Mouse (Mus musculus) MEL (cell line): Measurements from ENCODE around the gene BC024978. TPM values are rescaled to one million over a fixed set of nuclear protein-coding genes. Genes with fewer than 3 reads are reported as not detected.

Source experiments
- DNase-seq: peaks from one replicate; pipeline ENCODE4 v3.0.0; 2011; ENCODE audit warnings: low read depth, low spot score
- H3K27ac ChIP-seq: 2 replicates; pipeline ENCODE4 v1.5.1; 2012; ENCODE audit warnings: low read depth, mild to moderate bottlenecking, control low read depth, low read length, moderate library complexity; ENCODE audit not compliant: control insufficient read depth
- H3K27me3 ChIP-seq, 2 experiments: fragments of 150-350 bp in 1 of 2; sonication (generic) in 1 of 2; 2 replicates each; pipeline ENCODE4 v1.6.1; 2012; ENCODE audit warnings: low read length in 2 of 2, mild to moderate bottlenecking in 2 of 2, improper control_type of control experiment in 1 of 2, moderate library complexity in 1 of 2; ENCODE audit not compliant: insufficient read depth in 2 of 2, control insufficient read depth in 1 of 2
- H3K36me3 ChIP-seq, 2 experiments: 2 replicates each; pipeline ENCODE4 v1.6.1; 2012 to 2014; ENCODE audit warnings: low read length in 2 of 2, improper control_type of control experiment in 1 of 2, inconsistent platforms in 1 of 2, mild to moderate bottlenecking in 1 of 2; ENCODE audit not compliant: insufficient read depth in 2 of 2, control insufficient read depth in 1 of 2
- H3K4me1 ChIP-seq, 2 experiments: fragments of 150-350 bp in 1 of 2; sonication (generic) in 1 of 2; 2 replicates each; pipeline ENCODE4 v1.6.1; 2012; ENCODE audit warnings: low read length in 2 of 2, improper control_type of control experiment in 1 of 2, mild to moderate bottlenecking in 1 of 2; ENCODE audit not compliant: insufficient read depth in 2 of 2, control insufficient read depth in 1 of 2
- H3K4me3 ChIP-seq, 2 experiments: fragments of 150-350 bp in 1 of 2; sonication (generic) in 1 of 2; 2 replicates each; pipeline ENCODE4 v1.5.1; 2012; ENCODE audit warnings: low read depth in 2 of 2, low read length in 2 of 2, mild to moderate bottlenecking in 2 of 2, moderate library complexity in 2 of 2, control low read depth in 1 of 2, improper control_type of control experiment in 1 of 2; ENCODE audit not compliant: control insufficient read depth in 1 of 2, insufficient read depth in 1 of 2
- H3K79me2 ChIP-seq: 2 replicates; pipeline ENCODE4 v1.6.1; 2012; ENCODE audit warnings: mild to moderate bottlenecking, low read length, moderate library complexity; ENCODE audit not compliant: control insufficient read depth, poor library complexity, insufficient read depth
- H3K9ac ChIP-seq: 2 replicates; pipeline ENCODE4 v1.6.1; 2012; ENCODE audit warnings: low read depth, mild to moderate bottlenecking, control low read depth, low read length, moderate library complexity; ENCODE audit not compliant: control insufficient read depth, poor library complexity, severe bottlenecking
- H3K9me3 ChIP-seq: fragments of 150-350 bp; sonication (generic); replicated peaks from 2 replicates; pipeline ENCODE4 v1.6.1; 2012; ENCODE audit warnings: mild to moderate bottlenecking, low read length, improper control_type of control experiment, moderate library complexity; ENCODE audit not compliant: insufficient read depth
- CHD1 ChIP-seq: IDR thresholded peaks from 2 replicates; pipeline ENCODE4 v1.6.1; 2012; ENCODE audit warnings: low read depth, mild to moderate bottlenecking, inconsistent platforms, low read length, improper control_type of control experiment
- CHD2 ChIP-seq: IDR thresholded peaks from 2 replicates; pipeline ENCODE4 v1.6.1; 2011; ENCODE audit warnings: low read length, improper control_type of control experiment
- CTCF ChIP-seq, 3 experiments: IDR thresholded peaks in 2 of 3; conservative IDR thresholded peaks in 1 of 3; 2 replicates each; pipeline ENCODE4 v1.5.1; 2011 to 2012; ENCODE audit warnings: low read length in 3 of 3, low read depth in 2 of 3, mild to moderate bottlenecking in 2 of 3, improper control_type of control experiment in 1 of 3, inconsistent platforms in 1 of 3, mixed read lengths in 1 of 3, moderate library complexity in 1 of 3; ENCODE audit not compliant: control insufficient read depth in 1 of 3, insufficient read depth in 1 of 3, poor library complexity in 1 of 3, severe bottlenecking in 1 of 3
- E2F4 ChIP-seq: IDR thresholded peaks from 2 replicates; pipeline ENCODE4 v1.6.1; 2011; ENCODE audit warnings: low read depth, low read length, improper control_type of control experiment, borderline replicate concordance
- EP300 ChIP-seq, 2 experiments: IDR thresholded peaks; 2 replicates each; pipeline ENCODE4 v1.6.1; 2011; ENCODE audit warnings: improper control_type of control experiment in 2 of 2, low read length in 2 of 2, low read depth in 1 of 2, mild to moderate bottlenecking in 1 of 2
- ETS1 ChIP-seq: IDR thresholded peaks from 2 replicates; pipeline ENCODE4 v1.6.1; 2012; ENCODE audit warnings: low read depth, mild to moderate bottlenecking, inconsistent platforms, low read length, improper control_type of control experiment, moderate library complexity
- HCFC1 ChIP-seq: IDR thresholded peaks from 2 replicates; pipeline ENCODE4 v1.6.1; 2012; ENCODE audit warnings: low read depth, mild to moderate bottlenecking, inconsistent platforms, low read length, improper control_type of control experiment, moderate library complexity
- JUND ChIP-seq: IDR thresholded peaks from 2 replicates; pipeline ENCODE4 v1.6.1; 2011; ENCODE audit warnings: low read depth, mild to moderate bottlenecking, improper control_type of control experiment, low read length
- KAT2A ChIP-seq: conservative IDR thresholded peaks from 2 replicates; pipeline ENCODE4 v1.6.1; 2012; ENCODE audit warnings: low read depth, low read length, improper control_type of control experiment, inconsistent platforms
- MAFK ChIP-seq: IDR thresholded peaks from 2 replicates; pipeline ENCODE4 v1.6.1; 2011; ENCODE audit warnings: low read depth, mild to moderate bottlenecking, low read length, improper control_type of control experiment, borderline replicate concordance
- MAX ChIP-seq: IDR thresholded peaks from 2 replicates; pipeline ENCODE4 v1.6.1; 2011; ENCODE audit warnings: low read length, improper control_type of control experiment
- MAZ ChIP-seq: IDR thresholded peaks from 2 replicates; pipeline ENCODE4 v1.6.1; 2012; ENCODE audit warnings: low read depth, mild to moderate bottlenecking, inconsistent platforms, low read length, improper control_type of control experiment
- MEF2A ChIP-seq: IDR thresholded peaks from 2 replicates; pipeline ENCODE4 v1.6.1; 2014; ENCODE audit warnings: low read depth, mild to moderate bottlenecking, inconsistent platforms, low read length, improper control_type of control experiment; ENCODE audit not compliant: poor library complexity, insufficient replicate concordance, severe bottlenecking; ENCODE audit errors: extremely low read depth
- NELFE ChIP-seq: IDR thresholded peaks from 2 replicates; pipeline ENCODE4 v1.6.1; 2011; ENCODE audit warnings: low read depth, low read length, improper control_type of control experiment
- POLR2A ChIP-seq, 2 experiments: IDR thresholded peaks; 2 replicates each; pipeline ENCODE4 v1.6.1; 2011 to 2012; ENCODE audit warnings: low read length in 2 of 2, mild to moderate bottlenecking in 2 of 2, control low read depth in 1 of 2, improper control_type of control experiment in 1 of 2, low read depth in 1 of 2, moderate library complexity in 1 of 2; ENCODE audit not compliant: control insufficient read depth in 1 of 2, insufficient read depth in 1 of 2, poor library complexity in 1 of 2
- POLR2AphosphoS2 ChIP-seq: IDR thresholded peaks from 2 replicates; pipeline ENCODE4 v1.6.1; 2011; ENCODE audit warnings: low read length, improper control_type of control experiment
- RAD21 ChIP-seq: IDR thresholded peaks from 2 replicates; pipeline ENCODE4 v1.6.1; 2011; ENCODE audit warnings: mild to moderate bottlenecking, low read depth, low read length, improper control_type of control experiment
- SIN3A ChIP-seq: IDR thresholded peaks from 2 replicates; pipeline ENCODE4 v1.6.1; 2012; ENCODE audit warnings: low read length, improper control_type of control experiment, inconsistent platforms
- SMC3 ChIP-seq: IDR thresholded peaks from 2 replicates; pipeline ENCODE4 v1.6.1; 2011; ENCODE audit warnings: low read depth, low read length, improper control_type of control experiment
- TAL1 ChIP-seq: IDR thresholded peaks from 2 replicates; pipeline ENCODE4 v1.6.1; 2012; ENCODE audit warnings: mild to moderate bottlenecking, inconsistent platforms, low read length, moderate library complexity, mixed read lengths
- TBP ChIP-seq: IDR thresholded peaks from 2 replicates; pipeline ENCODE4 v1.8.0; 2011; ENCODE audit warnings: low read depth, low read length, improper control_type of control experiment
- ZC3H11A ChIP-seq: IDR thresholded peaks from 2 replicates; pipeline ENCODE4 v1.6.1; 2012; ENCODE audit warnings: low read depth, mild to moderate bottlenecking, inconsistent platforms, low read length, improper control_type of control experiment
- ZMIZ1 ChIP-seq: IDR thresholded peaks from 2 replicates; pipeline ENCODE4 v1.6.1; 2012; ENCODE audit warnings: low read depth, mild to moderate bottlenecking, inconsistent platforms, low read length, improper control_type of control experiment, moderate library complexity
- polyA plus RNA-seq, 2 experiments: library from polyadenylated mRNA; stranded (reverse) in 1 of 2; unstranded in 1 of 2; fragments of >175 nt in 1 of 2; fragments of >200 nt in 1 of 2; gene quantifications; 2 replicates each; pipeline versions ENCODE4 v1.2.1 to v1.2.4; 2012; ENCODE audit warnings: low replicate concordance in 2 of 2, low read depth in 1 of 2; ENCODE audit not compliant: insufficient read length in 2 of 2, insufficient read depth in 1 of 2, missing spikeins in 1 of 2
- total RNA-seq: library from RNA; depleted of rRNA; stranded (reverse); fragments of 300-350 nt; gene quantifications from 2 replicates; pipeline ENCODE4 v1.2.3, GENCODE M21; 2012

BC024978 gene
- total and polyA plus RNA-seq, 3 experiments = 2.1 to 7.1 TPM; not detected in 1

DNA sequence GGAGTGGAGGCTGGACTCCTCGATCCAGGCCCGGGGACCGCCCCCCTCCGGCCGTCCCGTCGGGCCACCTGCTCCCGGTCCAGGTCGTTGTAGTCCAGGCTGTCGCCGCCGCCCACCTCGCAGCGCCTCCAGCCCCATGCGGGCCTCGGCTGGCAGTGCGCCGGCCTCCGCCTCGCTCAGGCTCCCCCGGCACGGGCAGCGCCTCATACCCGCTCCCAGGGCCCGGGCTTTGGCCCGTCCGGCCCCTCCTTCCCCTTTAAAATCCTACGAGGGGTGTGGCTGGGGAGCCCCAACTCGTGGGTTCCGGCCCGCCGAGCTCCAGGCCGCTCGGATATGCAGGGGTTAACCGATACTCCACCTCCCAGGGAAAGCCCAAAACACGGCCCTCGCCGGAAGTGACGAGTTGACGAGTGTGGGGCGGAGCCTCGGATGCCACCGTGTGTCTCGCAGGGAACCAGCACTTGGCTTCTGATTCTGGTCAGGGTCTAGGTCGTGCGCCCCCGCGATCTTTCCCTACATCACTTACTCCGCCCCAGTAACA lies 32.8 kb downstream of the BC024978 start, which contains the start of gene Itpkc (continued):
- TF ChIP-seq MEF2A = no peak
- TF ChIP-seq NELFE = peak; percentile 92
- peak; percentile 85 for TF ChIP-seq HCFC1
- peak; percentile 98 for TF ChIP-seq SIN3A
- TF ChIP-seq EP300 (IDR thresholded peaks at IDR 0.05; ENCODE audit: low read depth in 1 of 2, low read length in 2 of 2) = no peak
- TF ChIP-seq MAZ = peak; percentile 90
- TF ChIP-seq, all 39 proteins: peak for 15

DNA sequence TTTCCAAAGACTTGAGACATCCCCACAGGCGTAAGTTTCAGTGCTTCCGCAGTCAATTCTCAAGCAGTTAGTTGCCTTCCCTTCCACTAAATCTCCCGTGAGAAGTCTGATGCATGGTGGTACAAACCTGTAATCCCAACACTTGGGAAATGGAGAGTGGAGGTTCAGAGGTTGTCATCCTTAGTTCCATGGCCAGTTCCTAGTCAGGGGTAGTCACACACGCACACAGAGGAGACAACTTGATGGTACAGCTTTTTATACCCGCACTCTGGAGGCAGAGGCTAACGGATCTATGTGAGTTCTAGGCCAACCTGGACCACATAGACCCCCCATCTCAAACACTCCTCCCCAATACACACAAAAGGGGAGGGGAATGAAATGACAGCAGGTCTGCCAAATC lies 33.3 kb downstream of the BC024978 start:
- no peaks in the 10 kb centered on the region for H3K27me3 ChIP-seq
- peak overlapping the region; percentile 75 to 96 for H3K4me3 ChIP-seq
- TF ChIP-seq CHD1 (no peak), POLR2A (IDR thresholded peaks at IDR 0.05; ENCODE audit: control insufficient read depth in 1 of 2, insufficient read depth in 1 of 2, low read depth in 1 of 2, low read length in 2 of 2, poor library complexity in 1 of 2) (no peak; a peak in 1 of 4 replicates), MAFK (no peak), MAX (0 out of 2 replicates have a peak, but pooled peaks have one; percentile 7), CHD2 (no peak), NELFE (no peak), TBP (peak; percentile 93), EP300 (IDR thresholded peaks at IDR 0.05; ENCODE audit: low read depth in 1 of 2, low read length in 2 of 2) (no peak), TAL1 (no peak), RAD21 (no peak), E2F4 (no peak), ZMIZ1 (no peak), SIN3A (no peak; the same call in 1 of the 2 replicates), KAT2A (0 out of 2 replicates have a peak, but pooled peaks have one; percentile 7)
- H3K4me1 ChIP-seq = peaks cover 6 to 22% of the 10 kb centered on the region in 2 experiments; a peak in 3 of 4 replicates
- peaks cover 0 to 8% of the 10 kb centered on the region in 2 experiments; a peak in 2 of 4 replicates for H3K36me3 ChIP-seq
- H3K27ac ChIP-seq = peak overlapping the region; percentile 60
- peak overlapping the region; percentile 76 for H3K9ac ChIP-seq
- H3K9me3 ChIP-seq = no peaks in the 10 kb centered on the region
- no peak for DNase-seq
- peaks cover 8% of the 10 kb centered on the region for H3K79me2 ChIP-seq

- H3K4me1 ChIP-seq = peaks cover 6 to 20% of the 10 kb centered on the region in 2 experiments; a peak in 3 of 4 replicates
Measured at GRCm38 (mm10) chr7:27230781-27231180, 35.2 kb downstream of the BC024978 start.

More at GRCm38 (mm10) chr7:27230781-27231180, 35.2 kb downstream of the BC024978 start:
- Histone ChIP-seq H3K27ac (no peak overlapping the region), H3K9ac (no peak overlapping the region), H3K9me3 (no peaks in the 10 kb centered on the region), H3K27me3 (no peaks in the 10 kb centered on the region), H3K4me3 (no peak overlapping the region), H3K36me3 (peaks cover 0 to 8% of the 10 kb centered on the region in 2 experiments; a peak in 2 of 4 replicates), H3K79me2 (peaks cover 7% of the 10 kb centered on the region)
- TF ChIP-seq HCFC1 = no peak
- TF ChIP-seq ETS1 = no peak
- TF ChIP-seq POLR2AphosphoS2 = no peak
- 0 out of 2 replicates have a peak, but pooled peaks have one; percentile 13 for TF ChIP-seq SMC3
- TF ChIP-seq CHD1 = no peak
- TF ChIP-seq JUND = no peak
- TF ChIP-seq CTCF (IDR thresholded peaks at IDR 0.05 in 2 of 3, conservative IDR thresholded peaks at IDR 0.05 in 1 of 3; ENCODE audit: control insufficient read depth in 1 of 3, insufficient read depth in 1 of 3, low read depth in 2 of 3, low read length in 3 of 3, poor library complexity in 1 of 3, severe bottlenecking in 1 of 3) = peak; percentile 43 to 62 (median 44); a peak in 5 of 6 replicates
- TF ChIP-seq ZC3H11A = no peak
- DNase-seq = peak; percentile 27
